Mouse (Mus musculus) G1E (cell line): ENCODE results near the gene Sox5.

Experiments
- CTCF ChIP-seq: IDR thresholded peaks from 2 replicates; pipeline ENCODE4 v1.5.1; 2012; ENCODE audit warnings: low read depth, low read length, inconsistent platforms, mixed read lengths
- TAL1 ChIP-seq: conservative IDR thresholded peaks from 2 replicates; pipeline ENCODE4 v1.6.1; 2012; ENCODE audit warnings: low read depth, low read length, inconsistent platforms, mixed read lengths

DNA sequence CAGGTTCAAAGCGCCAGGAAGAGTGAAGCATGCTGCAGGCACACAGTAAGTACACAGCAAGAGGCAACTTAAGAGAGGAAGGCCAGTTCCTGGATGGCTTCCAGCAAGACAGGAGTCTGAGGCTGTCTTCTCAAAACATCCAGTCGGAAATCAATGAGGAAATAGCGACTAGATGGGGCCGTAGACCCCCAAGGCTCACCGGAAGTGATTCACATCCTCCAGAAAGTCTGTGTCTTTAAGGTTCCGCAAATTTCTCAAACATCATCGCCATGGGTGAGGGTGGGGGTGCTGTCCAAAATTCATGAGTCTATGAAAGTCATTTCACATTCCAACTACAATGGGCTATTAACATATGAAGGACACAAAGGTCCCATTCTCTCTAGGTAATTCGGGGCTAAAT lies 821.7 kb downstream of the Sox5 start:
- TF ChIP-seq CTCF: no peak
- TF ChIP-seq TAL1: no peak
